ENCODE assay signal across 9 mouse cellular contexts in genomic region chr13:56115386-56115785, GRCm38 (mm10). TPM values are rescaled to one million over a fixed set of nuclear protein-coding genes. Genes with fewer than 3 reads are reported as not detected.
DNase-seq lines count a peak whose midpoint lies in the region; ATAC-seq and TF ChIP-seq lines count a peak whose summit lies in the region.
"Had no signal": no experiment of that assay in that cellular context is flagged by ENCODE, and none has a peak within 500 bp of the region (broad histone marks: within the 10 kb centered on the region; RNA-seq: fewer than 3 reads in every experiment).

No protein-coding gene starts in this region.

- no peak for TF ChIP-seq CTCF in lung, embryonic 14.5 days (IDR thresholded peaks at IDR 0.05; ENCODE audit: low read depth)

- H3K4me3 ChIP-seq in hindbrain, embryonic 16.5 days (ENCODE audit: low read length) = no peak overlapping the region
- no peak overlapping the region for H3K4me3 ChIP-seq in lung, embryonic 14.5 days (ENCODE audit: low read depth, low read length)

- no peaks in the 10 kb centered on the region for H3K27me3 ChIP-seq in hindbrain, embryonic 16.5 days (replicated peaks; ENCODE audit: control insufficient read depth, insufficient read depth, low read length)
- no peaks in the 10 kb centered on the region for H3K27me3 ChIP-seq in lung, embryonic 14.5 days (ENCODE audit: insufficient read depth, low read length)

- peak overlapping the region; percentile 48 for H3K27ac ChIP-seq in hindbrain, embryonic 16.5 days (ENCODE audit: low read depth, low read length)
- H3K27ac ChIP-seq in lung, embryonic 14.5 days (ENCODE audit: low read depth) = peak overlapping the region; percentile 62

- no peak for ATAC-seq in hindbrain, embryonic 16.5 days
- ATAC-seq in lung, embryonic 14.5 days (ENCODE audit: insufficient read depth) = 0 out of 2 replicates have a peak, but pooled peaks have one; percentile 20

- DNase-seq in adrenal gland, adult (ENCODE audit: inconsistent age in 2 of 2, low spot score in 1 of 2) = peak; percentile 49 to 78
- DNase-seq in adrenal gland, adult 18-20 months (ENCODE audit: low spot score in 2 of 2) = no peak
- DNase-seq in adipocyte (ENCODE audit: low spot score) = peak; percentile 30
- peak; percentile 70 for DNase-seq in lung, embryonic 14.5 days
- no peak for DNase-seq in cerebellum, adult 9-11 months
- DNase-seq in layer of hippocampus, postnatal 14 days (ENCODE audit: low spot score in 2 of 2) = no peak
- no peak for DNase-seq in left cerebral cortex, adult 8-10 months (ENCODE audit: low spot score in 2 of 2)
- DNase-seq: layer of hippocampus, adult 9-11 months had no signal

- H3K9me3 ChIP-seq in hindbrain, embryonic 16.5 days (ENCODE audit: control insufficient read depth, low read length) = no peaks in the 10 kb centered on the region
- no peaks in the 10 kb centered on the region for H3K9me3 ChIP-seq in lung, embryonic 14.5 days (ENCODE audit: low read depth, low read length)

- no peak overlapping the region for H3K9ac ChIP-seq in hindbrain, embryonic 16.5 days (ENCODE audit: low read depth, low read length)
- 0 out of 2 replicates have a peak overlapping the region, but pooled peaks have one; percentile 3 for H3K9ac ChIP-seq in lung, embryonic 14.5 days

- H3K4me2 ChIP-seq in hindbrain, embryonic 16.5 days (ENCODE audit: low read length) = no peak overlapping the region
- no peak overlapping the region for H3K4me2 ChIP-seq in lung, embryonic 14.5 days

- no peaks in the 10 kb centered on the region for H3K36me3 ChIP-seq in hindbrain, embryonic 16.5 days (ENCODE audit: control insufficient read depth, insufficient read depth, low read length)
- peaks cover 71% of the 10 kb centered on the region for H3K36me3 ChIP-seq in lung, embryonic 14.5 days (ENCODE audit: insufficient read depth)

- H3K4me1 ChIP-seq in hindbrain, embryonic 16.5 days (ENCODE audit: control insufficient read depth, insufficient read depth, low read depth, low read length) = peaks cover 34% of the 10 kb centered on the region
- peaks cover 46% of the 10 kb centered on the region for H3K4me1 ChIP-seq in lung, embryonic 14.5 days (ENCODE audit: insufficient read depth)

- WGBS in hindbrain, embryonic 16.5 days = 57% methylated on average over 9 of the region's 9 CpGs
- WGBS in lung, embryonic 14.5 days = 31% methylated on average over 9 of the region's 9 CpGs

RNA-seq across cellular contexts. Expression of gene H2afy, which starts 20.8 kb away (rescaled TPM):
- 100 to 1,000 TPM; 121 to 122 TPM for total RNA-seq in adrenal gland, adult 18-20 months (2021)
- polyA plus RNA-seq in hindbrain, embryonic 16.5 days (2015; fragmentation: Nextera tagmentation; extraction: Ambion mirVana) = 239 and 258 TPM in 2 replicates
- 359 and 377 TPM in 2 replicates for polyA plus RNA-seq in lung, embryonic 14.5 days (2014; fragmentation: Nextera tagmentation; extraction: Ambion mirVana)
- total RNA-seq in layer of hippocampus, postnatal 14 days (2021) = 100 to 1,000 TPM; 127 to 133 TPM
- 100 to 1,000 TPM in 3 of 4 experiments, 10 to 100 TPM in 1; 93.1 to 120 (median 103) TPM for total RNA-seq in left cerebral cortex, adult 8-10 months (2022)

Comparison
In these comparisons a context has a peak if more than half of its experiments do, and no peak if none do; other contexts are left out.
1. DNase-seq: peak in adrenal gland, adult (2 of 2), adipocyte (single experiment) and lung, embryonic 14.5 days (single experiment); none in adrenal gland, adult 18-20 months (0 of 2), cerebellum, adult 9-11 months (single experiment), layer of hippocampus, postnatal 14 days (0 of 2) and left cerebral cortex, adult 8-10 months (0 of 2).